Mouse (Mus musculus): ENCODE measurements around the gene Sipa1l3.

The Sipa1l3 gene

DNA sequence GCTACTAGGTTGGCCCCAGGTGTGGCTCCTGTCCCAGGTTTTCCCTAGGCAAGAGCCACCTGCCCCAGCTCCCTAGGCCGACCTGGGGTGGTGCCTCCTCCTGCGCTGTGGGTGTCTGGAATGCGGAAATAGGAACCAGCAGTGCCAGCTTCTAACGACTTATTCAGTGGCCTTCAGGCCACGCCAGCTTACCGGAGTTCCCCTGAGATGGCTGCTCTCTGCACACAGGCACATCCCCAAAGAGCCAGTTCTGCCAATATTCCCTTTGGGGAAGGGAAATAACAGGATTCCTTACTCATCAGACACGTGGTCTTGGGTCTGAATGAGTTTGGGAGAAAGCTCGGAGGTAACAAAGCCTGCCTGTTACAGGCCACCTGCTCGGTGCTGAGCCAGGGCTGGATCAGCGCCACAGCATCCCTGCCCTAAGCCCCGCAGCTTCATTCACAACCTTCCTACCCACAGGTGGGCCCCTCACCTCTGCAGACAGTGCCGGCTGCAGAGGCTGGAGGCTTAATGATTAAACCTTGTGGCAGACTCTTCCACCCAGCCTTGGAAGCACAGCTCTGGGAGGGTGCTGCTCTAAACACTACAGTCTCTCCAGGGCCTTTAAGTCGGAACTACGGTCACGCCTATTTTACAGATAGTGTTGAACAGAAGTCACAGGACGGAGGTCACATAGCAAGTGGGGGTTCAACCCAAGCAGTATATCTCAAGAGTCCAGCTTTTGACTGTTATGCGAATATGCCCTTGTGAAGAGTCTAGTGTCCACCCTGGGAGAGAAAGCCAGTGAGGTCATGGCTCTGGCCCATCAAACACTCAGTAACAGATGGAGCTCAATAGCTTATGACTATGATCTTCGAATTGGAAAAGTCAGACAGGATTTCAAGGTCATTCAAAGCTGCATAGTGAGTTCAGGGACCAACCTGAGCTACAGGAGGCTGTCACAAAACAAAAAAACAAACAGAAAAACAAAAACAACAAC is 12.8 kb downstream of the Sipa1l3 start:
- no peak for ATAC-seq (ENCODE audit: low TSS enrichment)

DNA sequence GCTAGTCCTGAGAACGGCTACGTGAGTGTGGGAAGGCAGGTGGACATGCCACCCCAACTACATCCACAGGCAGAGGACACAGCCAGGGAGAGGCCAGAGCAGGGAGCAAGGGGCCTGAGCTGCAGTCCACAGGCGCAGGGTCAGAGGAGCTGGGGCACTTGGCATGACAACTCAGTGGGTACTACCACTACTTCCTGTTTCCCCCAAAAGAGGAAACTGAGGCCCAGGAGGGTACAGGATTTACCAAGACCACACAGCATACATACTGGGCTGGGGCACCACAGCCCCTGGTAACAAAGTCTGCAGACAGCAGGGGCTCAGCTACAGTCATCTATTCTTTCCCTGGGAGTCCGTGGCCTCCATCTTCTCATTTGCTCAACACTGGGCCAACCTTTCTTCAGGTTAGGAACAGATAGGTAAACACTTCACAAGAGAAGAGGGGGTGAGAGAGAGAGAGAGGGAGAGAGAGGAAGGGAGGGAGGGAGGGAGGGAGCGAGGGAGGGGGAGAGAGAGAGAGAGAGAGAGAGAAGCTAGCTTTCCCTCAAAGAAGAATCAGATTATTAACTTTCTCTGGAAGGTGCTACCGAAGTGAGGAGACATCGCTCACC is 13.7 kb downstream of the Sipa1l3 start:
- no peak for ATAC-seq (ENCODE audit: low TSS enrichment)

DNA sequence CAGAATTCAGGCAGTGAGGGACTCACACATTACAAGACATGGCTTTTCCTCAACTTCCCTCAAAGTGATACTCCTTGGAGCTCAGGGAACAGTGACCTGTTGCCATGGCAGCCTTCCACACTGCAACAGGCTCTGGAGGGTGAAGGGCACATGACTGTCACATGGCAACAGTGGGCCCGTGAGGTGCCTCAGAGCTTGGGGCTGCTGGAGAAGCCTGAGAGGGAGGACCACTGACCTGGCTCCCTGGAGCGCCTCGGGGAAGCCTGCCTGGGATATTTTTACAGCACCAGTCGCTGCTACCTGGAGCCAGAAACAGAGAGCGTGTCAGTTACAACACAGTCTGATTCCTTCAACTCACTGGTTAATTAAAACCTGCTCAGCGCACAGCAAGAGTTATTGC is 14.8 kb downstream of the Sipa1l3 start:
- ATAC-seq (ENCODE audit: low TSS enrichment), result no peak

DNA sequence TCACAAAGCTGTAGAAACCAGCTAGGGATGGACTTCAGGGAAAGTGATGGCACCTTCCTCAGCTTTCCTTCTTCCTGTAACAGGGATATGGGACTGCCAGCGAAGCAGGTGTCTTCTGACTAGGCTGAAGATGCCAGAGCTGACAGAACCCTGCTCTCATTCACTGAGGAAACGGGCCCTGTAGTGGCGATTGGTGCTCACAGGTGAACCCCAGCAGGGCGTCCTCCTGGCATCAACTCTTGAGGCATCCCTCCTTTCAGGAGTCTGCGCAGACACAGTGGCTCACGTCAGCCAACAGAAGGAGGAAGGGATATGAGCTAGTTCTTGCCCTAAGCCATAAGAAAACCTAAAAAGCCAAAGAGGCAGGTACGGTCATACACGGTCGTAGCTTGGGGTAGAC is 17.2 kb downstream of the Sipa1l3 start:
- no peak for ATAC-seq (ENCODE audit: low TSS enrichment)

DNA sequence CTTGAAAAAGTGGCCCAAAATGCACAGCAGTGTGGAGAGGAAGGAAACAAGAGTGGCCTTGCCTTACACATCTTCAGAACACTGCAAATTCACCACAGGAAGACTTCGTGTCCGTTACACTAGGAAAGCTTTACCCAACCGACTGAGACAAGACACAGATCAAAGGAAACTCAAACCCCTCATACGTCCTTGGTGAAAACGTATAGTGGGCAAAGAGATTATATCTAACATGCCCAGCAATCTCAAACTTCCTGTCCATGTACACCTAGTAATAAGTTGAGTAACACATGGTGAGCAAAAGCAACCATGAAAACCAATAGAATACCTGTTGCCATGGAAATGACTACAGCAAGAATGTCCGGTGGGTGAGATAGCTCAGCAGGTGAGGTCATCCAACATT is 19.4 kb downstream of the Sipa1l3 start:
- no peak for ATAC-seq (ENCODE audit: low TSS enrichment)

DNA sequence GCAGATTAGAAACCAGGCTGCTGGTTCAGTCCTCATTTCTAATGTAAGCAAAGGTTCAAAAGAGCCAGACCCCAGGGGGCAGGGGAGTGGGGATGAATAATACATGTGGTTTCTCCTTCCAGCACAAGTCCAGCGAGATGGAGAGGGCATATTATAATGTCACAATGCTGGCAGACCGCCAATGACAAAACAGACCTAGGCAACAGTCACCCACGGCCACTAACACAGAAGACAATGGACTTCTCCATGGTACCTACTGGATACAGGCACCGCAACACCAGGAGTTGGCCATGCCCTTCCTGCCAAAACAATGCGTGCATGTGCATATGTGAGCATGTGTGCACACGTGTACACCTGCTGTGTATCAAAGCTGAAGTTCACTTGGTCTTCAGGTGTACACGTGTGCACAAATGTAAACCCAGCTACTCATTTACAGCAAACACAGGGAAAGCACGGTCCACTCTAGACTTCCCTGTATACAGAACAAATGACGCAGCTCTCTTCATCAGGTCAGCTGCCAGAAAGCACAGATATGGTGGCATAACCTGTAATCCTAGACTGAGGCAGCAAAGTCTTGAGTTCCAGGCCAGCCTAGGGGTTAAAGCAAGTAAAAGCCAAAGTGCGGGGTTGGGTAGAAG is 21.4 kb downstream of the Sipa1l3 start:
- no peak for ATAC-seq (ENCODE audit: low TSS enrichment)

DNA sequence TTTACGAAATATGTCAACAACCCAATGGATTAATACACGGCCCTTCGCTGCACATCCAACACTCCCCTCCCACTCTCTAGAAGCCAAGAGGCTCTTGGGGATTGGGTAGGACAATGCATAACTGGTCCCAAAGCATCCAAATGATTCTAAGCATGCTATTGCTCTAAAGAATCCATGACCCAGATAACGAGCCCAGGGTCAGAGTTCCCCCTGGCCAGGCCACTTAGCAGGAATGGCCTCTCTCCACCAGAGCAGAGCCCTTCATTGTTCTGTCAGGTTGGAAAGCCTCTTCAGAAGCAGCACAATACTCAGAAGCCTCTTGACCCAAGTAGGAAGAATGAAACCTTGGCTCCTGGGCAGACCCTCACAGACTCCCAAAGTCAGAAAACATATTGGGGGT is 22.1 kb downstream of the Sipa1l3 start:
- no peak for ATAC-seq (ENCODE audit: low TSS enrichment)

DNA sequence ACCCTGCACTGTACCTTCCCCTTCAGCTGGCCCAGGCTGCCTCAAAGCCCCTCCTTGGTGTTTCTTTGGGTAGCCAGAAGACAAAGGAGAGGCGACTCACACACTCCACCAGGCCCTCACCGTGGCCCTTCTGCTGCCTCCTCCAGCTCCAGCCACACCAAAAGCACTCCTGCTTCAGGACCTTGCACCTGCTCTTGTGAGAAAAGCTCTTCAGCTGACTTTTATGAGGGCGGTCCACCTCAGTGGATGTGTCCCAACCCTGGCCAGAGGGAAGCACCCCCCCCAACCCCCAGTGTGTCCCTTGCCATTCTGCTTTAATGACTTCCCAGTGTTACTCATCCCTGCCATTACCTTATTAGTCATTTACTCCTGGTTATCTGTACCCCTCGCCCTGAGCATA is 22.6 kb downstream of the Sipa1l3 start:
- no peak for ATAC-seq (ENCODE audit: low TSS enrichment)

DNA sequence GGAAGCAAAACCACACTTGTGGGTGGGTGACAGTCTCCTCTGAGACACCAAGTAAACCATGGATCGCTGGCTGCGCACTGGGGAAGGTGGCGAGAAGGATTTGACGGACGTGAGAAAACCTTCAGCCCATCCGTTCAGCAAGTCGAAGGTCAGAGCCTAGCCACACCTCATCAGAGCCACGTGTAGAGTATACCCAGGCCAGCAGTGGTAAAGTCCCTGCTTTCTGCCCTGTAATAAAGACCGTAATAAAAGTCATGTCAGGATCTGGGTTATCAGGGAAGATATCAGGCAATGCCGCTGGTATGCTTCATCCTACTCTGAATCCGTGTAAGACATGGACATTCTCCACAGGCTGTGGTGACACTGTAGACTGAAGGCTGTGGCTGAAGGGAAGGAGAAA is 23.6 kb downstream of the Sipa1l3 start:
- ATAC-seq (ENCODE audit: low TSS enrichment), result no peak

DNA sequence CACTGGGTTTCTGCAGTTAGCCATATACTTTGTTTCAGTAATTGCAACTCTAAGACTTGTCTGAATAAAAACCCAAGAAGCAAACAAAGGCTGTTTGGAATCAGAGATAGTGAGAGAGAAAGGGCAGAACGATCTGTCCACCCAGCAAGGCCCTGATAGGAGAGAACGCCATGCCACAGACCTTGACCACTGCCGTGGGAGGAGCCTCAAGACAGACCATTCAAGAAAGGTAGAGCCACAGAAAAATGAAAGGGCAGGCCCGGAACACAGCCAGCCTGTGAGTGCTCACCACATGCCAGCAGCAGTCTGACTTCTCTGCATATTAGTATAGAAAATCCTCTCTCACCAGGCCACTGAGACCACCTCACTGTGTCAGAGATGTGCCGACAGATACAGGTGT is 24.4 kb downstream of the Sipa1l3 start:
- ATAC-seq (ENCODE audit: low TSS enrichment), result no peak

DNA sequence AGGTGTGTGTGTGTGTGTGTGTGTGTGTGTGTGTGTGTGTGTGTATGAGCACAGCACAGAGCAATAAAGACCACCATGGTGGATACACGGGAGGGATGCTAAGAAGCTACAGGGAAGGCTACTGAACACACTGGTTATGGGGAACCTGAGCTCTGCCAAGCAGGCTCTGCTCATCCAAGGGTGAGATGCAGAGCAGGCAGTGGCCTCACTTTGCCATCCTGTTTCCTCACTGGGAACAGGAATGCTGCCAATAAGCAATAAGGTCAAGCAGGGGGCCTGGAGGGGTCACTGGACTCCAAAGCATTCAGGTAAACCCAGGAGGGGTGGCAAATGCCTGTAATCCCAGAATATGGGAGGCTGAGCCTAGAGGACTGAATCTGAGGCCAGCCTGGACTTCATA is 25.4 kb downstream of the Sipa1l3 start:
- no peak for ATAC-seq (ENCODE audit: low TSS enrichment)

DNA sequence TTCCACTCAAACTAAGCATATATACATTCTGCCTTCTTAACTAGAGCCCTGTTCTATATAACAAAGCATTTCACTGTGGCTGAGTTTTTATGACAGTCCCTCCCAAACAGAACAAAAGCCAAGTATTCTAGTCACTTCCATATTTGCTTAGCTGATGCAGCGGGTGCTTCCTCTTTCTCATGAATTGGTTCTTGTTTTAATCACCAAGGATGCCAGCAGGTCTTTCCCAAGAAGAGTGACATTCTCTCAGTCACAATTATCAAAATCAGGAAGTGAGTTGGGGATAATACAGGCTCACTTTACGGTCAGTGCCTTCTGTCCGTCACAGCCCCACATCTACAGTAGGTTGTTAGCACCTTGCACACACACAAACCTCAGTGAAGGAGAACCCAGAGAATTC is 26.6 kb downstream of the Sipa1l3 start:
- no peak for ATAC-seq (ENCODE audit: low TSS enrichment)

DNA sequence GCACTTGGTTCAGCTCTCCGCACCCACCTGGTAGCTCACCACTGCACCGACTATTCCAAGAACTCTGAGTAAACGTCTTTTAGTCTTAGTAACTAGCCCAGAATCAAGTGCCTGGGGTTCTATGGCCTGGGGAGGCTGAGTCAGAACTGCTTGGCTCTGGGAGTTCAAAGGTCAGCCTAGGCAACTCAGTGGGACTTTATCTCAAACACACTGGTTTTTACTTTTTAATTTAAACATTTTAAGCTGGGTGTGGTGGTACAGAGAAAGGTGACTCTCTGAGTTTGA is 27.0 kb downstream of the Sipa1l3 start:
- ATAC-seq (ENCODE audit: low TSS enrichment), result no peak

DNA sequence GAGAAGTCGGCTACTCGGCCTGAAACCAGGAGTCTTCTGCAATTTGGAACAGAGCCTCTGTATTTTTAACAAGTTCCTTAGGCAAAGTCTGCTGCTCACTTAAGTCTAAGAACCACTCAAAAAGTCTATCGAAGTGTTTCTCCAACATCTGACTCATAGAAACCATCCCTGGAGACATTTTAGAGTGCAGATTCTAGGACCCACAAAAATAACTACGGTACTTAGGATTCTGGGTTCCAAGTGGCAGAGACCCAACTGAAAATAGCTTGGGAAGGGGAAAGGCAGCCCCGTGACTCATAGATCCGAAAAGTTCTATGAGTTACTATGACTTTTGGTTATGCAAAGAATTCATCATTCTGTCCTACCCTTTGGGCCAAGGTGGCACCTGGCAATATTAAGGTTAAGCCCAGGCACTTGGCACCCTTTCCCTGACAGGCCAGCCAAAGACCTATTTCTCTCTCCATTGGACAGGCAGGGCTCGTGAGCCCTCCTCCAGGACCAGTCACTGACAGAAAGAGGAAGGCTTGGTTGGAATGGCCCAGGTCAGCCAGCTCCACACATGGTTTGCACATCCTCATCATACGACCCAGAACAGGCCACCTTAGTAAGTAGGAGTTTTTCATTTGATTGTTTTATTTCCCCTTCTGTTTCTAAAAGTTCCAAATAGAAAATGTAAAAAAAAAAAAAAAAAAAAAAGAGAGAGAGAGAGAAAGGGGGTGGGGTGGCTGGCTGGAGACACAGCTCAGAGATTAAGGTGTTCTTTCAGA is 27.6 kb downstream of the Sipa1l3 start:
- ATAC-seq (ENCODE audit: low TSS enrichment), result peak; percentile 55; the same call in 1 of the 2 replicates

DNA sequence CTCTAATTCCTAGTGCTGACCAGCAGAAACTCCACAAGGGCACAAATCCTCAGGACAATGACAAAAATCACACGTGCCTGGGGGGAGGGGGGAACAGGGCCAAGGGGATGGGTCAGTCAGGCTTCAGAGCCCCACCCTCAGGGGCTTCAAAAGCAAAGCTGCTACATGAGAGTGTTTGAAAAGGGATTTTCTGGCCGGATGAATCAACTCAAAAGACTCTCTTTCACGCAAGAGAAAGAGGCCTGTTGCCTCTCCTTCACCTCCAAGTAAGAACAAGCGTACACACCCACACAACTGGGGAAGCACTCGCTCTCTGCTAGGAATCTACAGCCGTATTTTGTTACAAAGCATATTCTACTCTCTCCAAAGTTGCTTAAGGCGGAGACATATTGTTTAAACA is 28.6 kb downstream of the Sipa1l3 start:
- ATAC-seq (ENCODE audit: low TSS enrichment), result peak; percentile 64

DNA sequence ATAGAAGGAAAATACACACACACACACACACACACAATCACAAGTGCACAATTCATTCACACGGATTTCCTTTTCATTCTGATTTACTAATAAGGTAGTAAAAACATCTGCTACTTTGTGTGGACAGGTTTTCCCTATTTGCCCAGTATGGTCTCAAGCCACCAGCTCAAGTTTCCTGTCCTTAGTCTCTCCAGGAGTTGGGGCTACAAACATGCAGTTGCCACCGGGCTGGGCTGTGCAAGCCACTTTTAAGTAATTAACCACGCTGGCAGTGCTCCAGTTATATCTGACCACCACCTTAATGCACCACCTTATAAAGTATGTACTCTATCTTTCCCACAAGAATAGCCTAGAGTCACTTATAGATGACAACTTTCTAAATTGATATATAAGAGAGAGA is 29.1 kb downstream of the Sipa1l3 start:
- ATAC-seq (ENCODE audit: low TSS enrichment), result no peak

DNA sequence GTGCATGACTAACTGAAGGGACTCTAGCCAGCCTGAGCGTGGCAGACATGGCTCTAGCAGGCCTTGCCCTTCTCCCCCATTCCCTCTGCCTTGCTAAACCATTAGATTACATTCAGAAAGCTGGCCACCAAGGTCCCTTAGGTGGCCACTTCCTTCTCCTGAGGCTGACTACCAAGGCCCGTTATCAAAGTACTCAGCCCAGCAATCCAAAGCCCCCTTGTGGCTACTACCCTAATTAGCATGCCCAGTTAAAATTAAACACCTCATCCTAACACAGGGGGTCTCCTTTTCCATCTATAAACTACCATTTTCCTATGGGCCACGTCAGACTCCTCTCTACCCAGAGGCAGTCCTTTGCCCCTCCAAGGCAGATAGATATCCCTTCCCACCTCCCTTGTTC is 31.7 kb downstream of the Sipa1l3 start:
- ATAC-seq (ENCODE audit: low TSS enrichment), result no peak

DNA sequence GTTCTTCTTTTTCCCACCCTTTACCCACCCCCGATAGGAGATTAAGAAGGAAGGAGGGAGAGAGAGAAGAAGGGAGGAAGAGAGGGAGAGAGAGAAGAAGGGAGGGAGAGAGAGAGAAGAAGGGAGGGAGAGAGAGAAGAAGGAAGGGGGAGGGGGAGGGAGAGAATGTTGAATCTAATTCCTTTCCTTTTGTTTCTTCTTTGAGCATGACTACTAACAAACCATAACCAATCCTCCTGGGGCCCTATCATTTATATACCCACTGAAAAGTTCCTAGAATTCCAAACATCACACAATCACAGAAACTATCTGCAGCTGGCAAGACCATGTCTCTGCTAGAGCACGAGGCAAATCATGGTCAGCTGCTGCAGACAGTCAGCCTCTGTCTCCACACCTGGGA is 32.7 kb downstream of the Sipa1l3 start:
- ATAC-seq (ENCODE audit: low TSS enrichment), result no peak

DNA sequence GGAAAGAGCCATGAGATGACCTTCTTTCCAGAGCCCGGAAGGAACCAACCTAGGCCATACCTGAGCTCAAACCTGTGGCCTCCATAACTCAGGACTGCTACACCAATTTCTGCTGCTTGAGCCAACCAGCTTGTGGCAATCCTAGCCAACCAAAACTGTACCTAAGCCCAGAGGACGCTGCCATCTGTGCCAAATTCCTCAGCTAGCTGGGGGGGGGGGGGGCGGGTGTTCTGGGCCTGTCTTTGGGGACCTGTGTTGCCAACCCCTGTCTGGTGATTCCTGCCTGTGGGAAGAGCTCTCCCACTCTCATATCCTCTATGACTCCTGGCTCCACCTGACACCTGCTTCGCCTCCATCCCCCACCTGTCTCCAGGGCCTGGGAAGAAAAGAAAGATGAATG is 34.9 kb downstream of the Sipa1l3 start:
- no peak for ATAC-seq (ENCODE audit: low TSS enrichment)

DNA sequence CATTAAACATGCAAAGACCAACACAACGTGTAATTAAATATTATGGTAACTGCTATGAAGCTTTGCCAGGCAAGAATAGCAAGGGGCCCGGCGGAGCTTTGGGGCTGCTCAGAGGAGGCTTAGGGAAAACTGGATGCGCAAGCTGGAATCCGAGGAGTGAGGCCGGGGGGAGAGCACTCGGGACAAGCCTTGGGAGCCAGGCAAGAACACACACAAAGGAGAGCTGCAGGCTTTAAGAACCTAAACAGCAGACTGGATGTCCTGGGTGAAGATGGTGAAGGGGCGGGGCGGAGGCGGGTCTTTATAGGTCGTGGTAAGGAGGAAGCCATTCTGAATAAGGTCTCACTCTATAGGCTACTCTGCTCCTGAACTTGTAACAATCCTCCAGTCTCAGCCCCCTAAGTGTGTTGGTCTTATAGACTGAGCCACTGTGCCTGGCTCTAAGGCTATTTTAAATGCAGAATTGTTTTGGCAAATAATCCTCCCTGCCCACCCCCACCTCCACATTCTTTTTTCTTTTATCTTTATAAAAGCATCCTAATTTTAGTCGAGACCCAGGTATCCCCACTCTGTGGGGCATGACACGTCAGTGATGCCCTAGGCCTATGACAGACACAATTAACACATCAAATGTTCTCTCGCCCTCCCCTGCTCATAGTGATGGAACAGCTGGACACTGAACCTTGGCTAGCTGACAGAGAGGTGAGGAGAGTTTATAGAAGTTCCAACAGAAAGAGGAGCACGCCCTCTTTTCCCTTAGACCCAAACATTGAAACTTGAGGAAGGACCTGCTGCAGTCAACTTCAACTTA is 36.9 kb downstream of the Sipa1l3 start:
- ATAC-seq (ENCODE audit: low TSS enrichment), result no peak

DNA sequence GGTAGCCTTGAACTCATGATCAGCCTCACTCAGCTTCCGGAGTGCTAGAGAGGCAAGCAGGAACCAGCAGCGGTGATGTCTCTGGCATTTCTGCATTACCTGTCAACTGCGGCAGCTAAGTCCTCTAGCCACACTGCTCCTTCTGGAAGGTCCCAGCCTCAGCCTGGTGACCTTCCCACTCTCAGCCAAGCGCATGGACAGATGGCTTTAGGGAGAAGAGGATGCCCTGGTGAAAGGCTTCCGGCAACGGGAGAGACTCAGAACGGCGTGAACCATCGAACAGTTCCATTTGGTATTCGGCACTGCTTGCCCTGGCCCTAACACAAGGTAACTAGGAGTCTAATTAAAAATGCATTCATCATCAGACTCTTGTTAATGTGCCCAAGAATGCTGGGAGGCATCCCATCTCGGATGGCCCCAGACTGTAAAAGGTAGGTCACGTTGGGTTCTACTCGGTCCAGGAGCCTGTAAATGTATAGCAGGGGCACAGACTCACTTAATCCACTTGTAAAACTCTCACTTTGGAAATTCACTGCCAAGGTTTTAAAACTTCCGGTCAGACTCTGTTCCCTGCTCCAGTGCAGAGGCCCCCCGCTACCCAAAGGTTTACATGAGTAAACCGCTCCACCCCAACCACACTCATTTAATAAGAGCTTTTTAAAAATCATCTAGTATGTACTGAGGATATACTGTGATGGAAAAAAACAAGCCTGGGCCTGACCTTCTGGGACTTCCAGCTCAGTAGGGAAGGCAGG is 37.7 kb downstream of the Sipa1l3 start:
- no peak for ATAC-seq (ENCODE audit: low TSS enrichment)

All from frontal cortex, adult (tissue).